11 mouse cellular contexts compared by ENCODE assay signal in genomic region chr14:40921241-40921640, GRCm38 (mm10).
"Had no signal": no experiment of that assay in that cellular context is flagged by ENCODE, and none has a peak within 500 bp of the region (broad histone marks: within the 10 kb centered on the region; RNA-seq: fewer than 3 reads in every experiment).

No protein-coding gene starts in this region.

- DNase-seq: kidney, adult 8-10 months; kidney, postnatal 36 days; layer of hippocampus, adult 9-11 months; layer of hippocampus, postnatal 36 days; lung, adult 18-20 months; lung, postnatal 10 days; right cerebral cortex, adult 18-20 months; right cerebral cortex, postnatal 25 days; thymus, postnatal 4 days had no signal

- ATAC-seq: intestine, postnatal 0 days; midbrain, embryonic 15.5 days had no signal
